Comparison of ENCODE assay signal across 31 mouse cellular contexts in genomic region chr17:56561866-56562265, GRCm38 (mm10). TPM values are rescaled to one million over a fixed set of nuclear protein-coding genes. Genes with fewer than 3 reads are reported as not detected.
"Had no signal": no experiment of that assay in that cellular context is flagged by ENCODE, and none has a peak within 500 bp of the region (broad histone marks: within the 10 kb centered on the region; RNA-seq: fewer than 3 reads in every experiment).

No protein-coding gene starts in this region.

- H3K4me3 ChIP-seq: kidney, embryonic 15.5 days; limb, embryonic 10.5 days; limb, embryonic 13.5 days; liver, embryonic 12.5 days; liver, embryonic 15.5 days; stomach, embryonic 15.5 days had no signal

- H3K4me1 ChIP-seq: kidney, embryonic 15.5 days; limb, embryonic 10.5 days; limb, embryonic 13.5 days; liver, embryonic 12.5 days; stomach, embryonic 15.5 days had no signal

- H3K27ac ChIP-seq: kidney, embryonic 15.5 days; limb, embryonic 10.5 days; limb, embryonic 13.5 days; liver, embryonic 12.5 days; liver, embryonic 15.5 days; stomach, embryonic 15.5 days had no signal

- DNase-seq: kidney, adult 8-10 months; kidney, postnatal 10 days; kidney, postnatal 36 days; layer of hippocampus, adult 9-11 months; liver; lung, adult 18-20 months; lung, postnatal 14 days; lung, postnatal 4 days; midbrain, embryonic 14.5 days; right cerebral cortex, adult 18-20 months; right cerebral cortex, postnatal 14 days; spleen, adult 18-20 months; thymus, postnatal 36 days had no signal

- H3K9me3 ChIP-seq: kidney, embryonic 15.5 days; limb, embryonic 10.5 days; limb, embryonic 13.5 days; liver, embryonic 12.5 days; liver, embryonic 15.5 days; stomach, embryonic 15.5 days had no signal

- H3K27me3 ChIP-seq: kidney, embryonic 15.5 days; limb, embryonic 13.5 days; liver, embryonic 12.5 days; liver, embryonic 15.5 days; stomach, embryonic 15.5 days had no signal

- H3K9ac ChIP-seq: kidney, embryonic 15.5 days; limb, embryonic 13.5 days; liver, embryonic 12.5 days; liver, embryonic 15.5 days; stomach, embryonic 15.5 days had no signal

RNA-seq across cellular contexts. Expression of gene Znrf4, which starts 49.6 kb away (rescaled TPM):
- total RNA-seq: layer of hippocampus, adult 18-20 months; layer of hippocampus, postnatal 25 days; left cerebral cortex, adult 18-20 months; left cerebral cortex, postnatal 25 days; megakaryocyte progenitor cell, adult 5-6 weeks; megakaryocyte-erythroid progenitor cell, adult 5-6 weeks; midbrain, postnatal 0 days had no signal
- polyA plus RNA-seq: kidney, embryonic 15.5 days; limb, embryonic 10.5 days; limb, embryonic 13.5 days; liver, embryonic 12.5 days; liver, embryonic 15.5 days; lung, embryonic 16.5 days; midbrain, embryonic 11.5 days; midbrain, embryonic 14.5 days; midbrain, postnatal 0 days; neural tube, embryonic 11.5 days; neural tube, embryonic 14.5 days; stomach, embryonic 15.5 days; urinary bladder, adult 2 months had no signal
